Mouse (Mus musculus) heart, embryonic 15.5 days (tissue): ENCODE results near the gene Pik3c2g. TPM values are rescaled to one million over a fixed set of nuclear protein-coding genes. Genes with fewer than 3 reads are reported as not detected.

Experiments used
- ATAC-seq: fragments of 200-750 bp; cut with Nextera tagmentation; replicated peaks from 2 replicates; pipeline ENCODE4 v1.8.0; 2017; ENCODE audit warnings: low read depth, moderate TSS enrichment; ENCODE audit not compliant: insufficient number of reproducible peaks, insufficient read depth, low FRiP score
- H3K27ac ChIP-seq: fragments of 300-500 bp; sonication (generic); 2 replicates; pipeline ENCODE4 v1.5.1; 2015; ENCODE audit warnings: mild to moderate bottlenecking, inconsistent platforms
- H3K27me3 ChIP-seq: fragments of 300-500 bp; sonication (generic); 2 replicates; pipeline ENCODE4 v1.6.1; 2015; ENCODE audit warnings: inconsistent platforms
- H3K36me3 ChIP-seq: fragments of 300-500 bp; sonication (generic); 2 replicates; pipeline ENCODE4 v1.6.1; 2015; ENCODE audit warnings: mild to moderate bottlenecking, inconsistent platforms
- H3K4me1 ChIP-seq: fragments of 300-500 bp; sonication (generic); replicated peaks from 2 replicates; pipeline ENCODE4 v1.6.1; 2015; ENCODE audit warnings: inconsistent platforms
- H3K4me2 ChIP-seq: fragments of 300-500 bp; sonication (generic); 2 replicates; pipeline ENCODE4 v1.6.1; 2015; ENCODE audit warnings: inconsistent platforms, mild to moderate bottlenecking, moderate library complexity
- H3K4me3 ChIP-seq: fragments of 300-500 bp; sonication (generic); 2 replicates; pipeline ENCODE4 v1.5.1; 2015; ENCODE audit warnings: mild to moderate bottlenecking, inconsistent platforms
- H3K9ac ChIP-seq: fragments of 300-500 bp; sonication (generic); 2 replicates; pipeline ENCODE4 v1.6.1; 2015; ENCODE audit warnings: mild to moderate bottlenecking, inconsistent platforms
- H3K9me3 ChIP-seq: fragments of 300-500 bp; sonication (generic); replicated peaks from 2 replicates; pipeline ENCODE4 v1.6.1; 2016; ENCODE audit warnings: inconsistent platforms
- WGBS: fragments of 180-500 bp; shearing (Covaris S2); methylation state at CpG from one replicate; pipeline ENCODE4 v1.1.7; 2015; ENCODE audit warnings: mixed read lengths; 5-methylcytosine and 5-hydroxymethylcytosine counted together
- polyA plus RNA-seq: library from polyadenylated mRNA; unstranded; fragments of >200 nt; fragmentation: Nextera tagmentation; extraction: Ambion mirVana; gene quantifications from 2 replicates; pipeline ENCODE4 v1.2.1, GENCODE M21; 2015

Gene Pik3c2g
- polyA plus RNA-seq, 1 experiment from 2014 or later: 0.20 TPM

GRCm38 (mm10) chr6:139777576-139778282 lies 190.7 kb downstream of the Pik3c2g start:
- Histone ChIP-seq H3K27ac (no peak overlapping the region), H3K4me1 (no peaks in the 10 kb centered on the region), H3K9me3 (no peaks in the 10 kb centered on the region), H3K9ac (no peak overlapping the region), H3K4me3 (no peak overlapping the region), H3K27me3 (no peaks in the 10 kb centered on the region), H3K36me3 (no peaks in the 10 kb centered on the region), H3K4me2 (no peak overlapping the region)
- no peak for ATAC-seq
- 60% methylated on average over 11 of the region's 11 CpGs for WGBS

- H3K4me1 ChIP-seq: no peaks in the 10 kb centered on the region
- H3K9me3 ChIP-seq: no peaks in the 10 kb centered on the region
- no peak overlapping the region for H3K9ac ChIP-seq
- H3K4me2 ChIP-seq: no peak overlapping the region
- 71% methylated on average over 2 of the region's 2 CpGs for WGBS
- no peaks in the 10 kb centered on the region for H3K36me3 ChIP-seq
- no peak overlapping the region for H3K27ac ChIP-seq
- H3K4me3 ChIP-seq: no peak overlapping the region
- H3K27me3 ChIP-seq: no peaks in the 10 kb centered on the region
- no peak for ATAC-seq
Measured at GRCm38 (mm10) chr6:139780028-139780427, 193.0 kb downstream of the Pik3c2g start.

GRCm38 (mm10) chr6:139789479-139789878 lies 202.5 kb downstream of the Pik3c2g start:
- H3K27me3 ChIP-seq: no peaks in the 10 kb centered on the region
- H3K36me3 ChIP-seq: no peaks in the 10 kb centered on the region
- no peak overlapping the region for H3K27ac ChIP-seq
- H3K9ac ChIP-seq: no peak overlapping the region
- no peak for ATAC-seq
- H3K4me3 ChIP-seq: no peak overlapping the region
- no peaks in the 10 kb centered on the region for H3K4me1 ChIP-seq
- WGBS: 45% methylated on average over 4 of the region's 4 CpGs
- H3K9me3 ChIP-seq: no peaks in the 10 kb centered on the region
- H3K4me2 ChIP-seq: no peak overlapping the region

- H3K4me1 ChIP-seq: no peaks in the 10 kb centered on the region
- H3K36me3 ChIP-seq: no peaks in the 10 kb centered on the region
- H3K9ac ChIP-seq: no peak overlapping the region
- ATAC-seq: no peak
- H3K9me3 ChIP-seq: no peaks in the 10 kb centered on the region
- 84% methylated on average over 8 of the region's 8 CpGs for WGBS
- H3K4me2 ChIP-seq: no peak overlapping the region
- no peak overlapping the region for H3K4me3 ChIP-seq
- H3K27ac ChIP-seq: no peak overlapping the region
- no peaks in the 10 kb centered on the region for H3K27me3 ChIP-seq
Measured at GRCm38 (mm10) chr6:139799541-139800226, 212.7 kb downstream of the Pik3c2g start.

GRCm38 (mm10) chr6:139821916-139822315 lies 234.9 kb downstream of the Pik3c2g start:
- WGBS: 74% methylated on average over 8 of the region's 8 CpGs
- Histone ChIP-seq H3K4me1 (no peaks in the 10 kb centered on the region), H3K36me3 (no peaks in the 10 kb centered on the region), H3K4me2 (no peak overlapping the region), H3K9ac (no peak overlapping the region), H3K4me3 (no peak overlapping the region), H3K27ac (no peak overlapping the region), H3K27me3 (no peaks in the 10 kb centered on the region), H3K9me3 (no peaks in the 10 kb centered on the region)
- ATAC-seq: no peak

- Histone ChIP-seq H3K9me3 (no peaks in the 10 kb centered on the region), H3K27me3 (no peaks in the 10 kb centered on the region), H3K36me3 (no peaks in the 10 kb centered on the region), H3K4me2 (no peak overlapping the region), H3K27ac (no peak overlapping the region), H3K4me1 (no peaks in the 10 kb centered on the region), H3K9ac (no peak overlapping the region), H3K4me3 (no peak overlapping the region)
- WGBS: 52% methylated on average over 6 of the region's 6 CpGs
- ATAC-seq: no peak
Measured at GRCm38 (mm10) chr6:139838239-139838638, 251.2 kb downstream of the Pik3c2g start.

GRCm38 (mm10) chr6:139838713-139839112 lies 251.7 kb downstream of the Pik3c2g start:
- no peak overlapping the region for H3K4me3 ChIP-seq
- H3K4me2 ChIP-seq: no peak overlapping the region
- no peak for ATAC-seq
- 75% methylated on average over 3 of the region's 3 CpGs for WGBS
- no peaks in the 10 kb centered on the region for H3K36me3 ChIP-seq
- H3K27me3 ChIP-seq: no peaks in the 10 kb centered on the region
- H3K27ac ChIP-seq: no peak overlapping the region
- H3K4me1 ChIP-seq: no peaks in the 10 kb centered on the region
- no peak overlapping the region for H3K9ac ChIP-seq
- H3K9me3 ChIP-seq: no peaks in the 10 kb centered on the region

GRCm38 (mm10) chr6:139839907-139840306 lies 252.9 kb downstream of the Pik3c2g start:
- ATAC-seq: no peak

GRCm38 (mm10) chr6:139841272-139841671 lies 254.3 kb downstream of the Pik3c2g start:
- H3K9me3 ChIP-seq: no peaks in the 10 kb centered on the region
- no peak overlapping the region for H3K4me2 ChIP-seq
- 78% methylated on average over 8 of the region's 8 CpGs for WGBS
- H3K9ac ChIP-seq: no peak overlapping the region
- no peak overlapping the region for H3K4me3 ChIP-seq
- H3K36me3 ChIP-seq: no peaks in the 10 kb centered on the region
- H3K27ac ChIP-seq: no peak overlapping the region
- H3K4me1 ChIP-seq: no peaks in the 10 kb centered on the region
- H3K27me3 ChIP-seq: no peaks in the 10 kb centered on the region
- ATAC-seq: no peak

More at GRCm38 (mm10) chr6:139839907-139840306, 252.9 kb downstream of the Pik3c2g start:
- Histone ChIP-seq H3K4me2 (no peak overlapping the region), H3K9ac (no peak overlapping the region), H3K36me3 (no peaks in the 10 kb centered on the region), H3K4me3 (no peak overlapping the region), H3K4me1 (no peaks in the 10 kb centered on the region), H3K27me3 (no peaks in the 10 kb centered on the region), H3K9me3 (no peaks in the 10 kb centered on the region), H3K27ac (no peak overlapping the region)
- 64% methylated on average over 7 of the region's 7 CpGs for WGBS

GRCm38 (mm10) chr6:139842626-139843025 lies 255.6 kb downstream of the Pik3c2g start:
- H3K27ac ChIP-seq: no peak overlapping the region
- ATAC-seq: no peak
- 84% methylated on average over 1 of the region's 1 CpGs for WGBS
- H3K9ac ChIP-seq: no peak overlapping the region
- H3K4me3 ChIP-seq: no peak overlapping the region
- no peaks in the 10 kb centered on the region for H3K4me1 ChIP-seq
- H3K27me3 ChIP-seq: no peaks in the 10 kb centered on the region
- no peaks in the 10 kb centered on the region for H3K36me3 ChIP-seq
- H3K4me2 ChIP-seq: no peak overlapping the region
- no peaks in the 10 kb centered on the region for H3K9me3 ChIP-seq

- Histone ChIP-seq H3K4me1 (no peaks in the 10 kb centered on the region), H3K36me3 (no peaks in the 10 kb centered on the region), H3K27ac (no peak overlapping the region), H3K4me3 (no peak overlapping the region), H3K9me3 (no peaks in the 10 kb centered on the region), H3K27me3 (no peaks in the 10 kb centered on the region), H3K4me2 (no peak overlapping the region), H3K9ac (no peak overlapping the region)
- 65% methylated on average over 4 of the region's 4 CpGs for WGBS
- no peak for ATAC-seq
Measured at GRCm38 (mm10) chr6:139843531-139843930, 256.5 kb downstream of the Pik3c2g start.
